Mouse (Mus musculus) gastrocnemius, postnatal 36 days (tissue): ENCODE measurements around the gene Eps15. TPM values are rescaled to one million over a fixed set of nuclear protein-coding genes. Genes with fewer than 3 reads are reported as not detected.

Experiments used
- DNase-seq, 2 experiments: peaks; one replicate each; pipeline ENCODE4 v3.0.0; 2022
- intact Hi-C: fragments of 180-260 bp; cut with DNase I; formaldehyde crosslinking; loops from one replicate; pipeline ENCODE4 v1.15.1; 2025
- long read RNA-seq, 2 experiments: library from polyadenylated mRNA; stranded (forward); transcript quantifications; one replicate each; pipeline ENCODE4 v2.0.0; 2021
- total RNA-seq, 2 experiments: library from RNA; stranded (reverse); gene quantifications; 2 replicates each; pipeline ENCODE4 v1.2.3; 2021

The Eps15 gene
- total RNA-seq, result 10 to 100 TPM; 64.4 to 65.1 TPM
- long read RNA-seq, experiment 1, full-length matches to known transcripts, result 10 of 38 reads
- long read RNA-seq, experiment 1, partial matches to known transcripts, result 1 of 38 reads
- long read RNA-seq, experiment 1, other reads (novel, unspliced or antisense), result 27 of 38 reads
- long read RNA-seq, experiment 2, full-length matches to known transcripts, result 6 of 26 reads
- long read RNA-seq, experiment 2, partial matches to known transcripts, result 11 of 26 reads
- long read RNA-seq, experiment 2, other reads (novel, unspliced or antisense), result 9 of 26 reads

DNA sequence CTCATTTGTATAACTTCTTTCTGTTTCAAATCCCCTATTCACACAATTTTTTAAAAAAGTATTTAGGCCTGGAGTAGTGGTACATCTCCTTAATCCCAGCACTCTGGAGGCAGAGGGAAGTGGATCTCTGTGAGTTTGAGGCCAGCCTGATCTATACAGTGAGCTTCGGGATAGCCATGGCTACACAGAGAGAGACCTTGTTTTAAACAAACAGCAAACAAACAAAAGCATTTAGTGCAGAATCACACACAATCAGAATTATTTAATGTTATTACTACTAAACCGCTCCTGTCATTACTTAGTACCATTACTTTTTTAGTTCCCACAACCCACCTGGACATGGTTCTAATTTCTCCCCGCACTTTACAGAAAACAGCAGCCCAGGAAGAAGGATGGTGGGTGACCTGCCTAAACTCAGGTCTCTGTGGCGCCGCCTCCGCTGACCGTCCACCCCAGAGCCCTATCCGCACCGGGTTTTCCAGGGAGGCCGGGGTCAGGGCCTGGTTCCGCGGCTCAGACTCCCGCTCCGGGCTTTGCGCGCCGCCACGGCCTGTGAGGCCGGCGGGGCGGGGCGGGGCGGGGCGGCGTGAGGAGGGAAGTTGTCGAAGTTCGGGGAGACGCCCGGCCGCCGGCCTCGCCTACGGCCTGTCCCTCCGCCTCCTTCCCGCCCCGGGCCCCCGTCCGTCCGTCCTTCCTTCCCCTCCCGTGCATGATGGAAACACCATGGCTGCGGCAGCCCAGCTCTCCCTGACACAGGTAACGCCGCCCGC is at the start of gene Eps15:
TSS of gene Eps15 (plus strand) at position 580 of the 770 bp plus-strand sequence.
- intact Hi-C loops, result no loop called here
- peak; percentile 90 to 92 for DNase-seq

DNA sequence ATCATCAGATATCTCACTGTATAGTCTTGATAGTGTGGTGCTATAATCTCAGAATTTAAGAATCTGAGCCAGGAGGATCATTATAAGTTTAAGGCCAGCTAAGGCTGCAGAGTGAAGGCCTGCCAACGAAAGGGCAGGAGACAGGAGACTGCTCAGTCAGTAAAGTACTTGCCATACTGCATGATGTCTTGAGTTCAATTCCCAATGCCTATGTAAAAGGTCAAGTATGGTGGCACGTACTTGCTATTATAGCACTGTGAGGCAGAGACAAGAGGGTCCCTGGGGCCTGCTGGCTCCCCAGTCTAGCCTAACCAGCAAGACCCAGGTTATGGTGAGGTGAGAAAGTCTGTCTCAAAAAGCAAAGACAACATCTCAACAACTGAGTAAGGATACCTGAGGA is 45.9 kb upstream of the Eps15 start, which contains the start of gene Calr4:
TSS of gene Calr4 (plus strand) at position 301 of the 400 bp plus-strand sequence.
- no peak for DNase-seq
- intact Hi-C loops, result no loop called here

DNA sequence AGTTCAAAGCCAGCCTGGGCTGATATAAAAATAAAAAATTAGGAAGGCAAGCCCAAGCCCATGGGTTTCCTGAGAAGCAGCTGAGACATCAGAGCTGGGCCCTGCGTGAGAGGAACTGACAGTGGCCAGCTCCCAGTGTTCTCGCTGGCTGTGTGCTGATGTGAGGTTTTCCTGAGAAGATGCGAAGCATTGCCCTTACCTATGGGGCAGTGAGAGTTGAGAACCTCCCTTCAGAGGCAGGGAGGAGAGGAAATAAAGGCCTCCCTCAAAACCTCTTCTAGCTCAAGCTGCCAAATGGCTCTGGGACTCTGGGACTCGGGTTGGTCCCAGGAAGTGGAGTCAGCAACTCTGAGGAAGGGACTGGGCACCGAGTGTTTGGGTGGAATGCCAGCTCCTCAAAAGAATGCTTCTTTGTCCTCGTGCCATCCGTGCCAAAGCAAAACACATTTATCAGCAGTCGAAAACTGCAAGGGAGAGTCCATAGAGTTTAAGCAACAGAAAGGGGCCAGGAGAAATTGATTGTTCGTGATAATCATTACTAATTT is 45.2 kb upstream of the Eps15 start:
- intact Hi-C loops, result no loop called here
- no peak for DNase-seq

DNA sequence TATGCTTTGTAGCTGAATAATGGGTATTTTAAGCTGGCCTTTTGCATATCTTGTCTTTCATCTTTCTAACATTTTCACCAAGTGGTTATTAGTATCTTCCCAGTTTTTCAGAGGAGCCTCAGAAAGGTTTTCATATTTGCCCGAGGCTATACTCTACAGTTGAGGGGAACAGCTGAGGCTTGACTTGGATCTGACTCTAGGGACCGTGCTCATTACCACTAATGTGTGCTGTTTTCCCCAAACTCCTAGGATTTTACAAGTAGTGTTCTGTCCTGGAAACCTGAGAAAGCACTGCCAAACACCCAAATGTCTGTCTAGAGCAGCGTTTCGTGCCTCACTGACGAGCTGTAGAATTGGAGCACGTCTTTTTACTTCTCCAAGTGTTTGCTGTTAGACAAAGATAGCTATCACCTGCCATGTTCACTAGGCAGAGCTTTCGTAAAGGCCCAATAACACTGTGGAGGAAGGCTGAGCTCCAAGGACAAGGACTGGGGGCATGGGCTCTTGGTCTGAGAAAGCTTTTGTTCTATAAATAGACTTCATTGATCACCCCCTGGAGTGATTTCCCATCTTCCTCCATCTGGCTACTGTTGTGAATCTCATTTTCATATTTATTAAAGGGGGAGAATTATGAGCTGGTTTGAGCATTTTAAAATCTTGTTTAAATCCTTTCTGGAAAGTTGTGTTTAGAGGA is 43.7 kb upstream of the Eps15 start:
- DNase-seq, result no peak
- intact Hi-C loops, result no loop called here

DNA sequence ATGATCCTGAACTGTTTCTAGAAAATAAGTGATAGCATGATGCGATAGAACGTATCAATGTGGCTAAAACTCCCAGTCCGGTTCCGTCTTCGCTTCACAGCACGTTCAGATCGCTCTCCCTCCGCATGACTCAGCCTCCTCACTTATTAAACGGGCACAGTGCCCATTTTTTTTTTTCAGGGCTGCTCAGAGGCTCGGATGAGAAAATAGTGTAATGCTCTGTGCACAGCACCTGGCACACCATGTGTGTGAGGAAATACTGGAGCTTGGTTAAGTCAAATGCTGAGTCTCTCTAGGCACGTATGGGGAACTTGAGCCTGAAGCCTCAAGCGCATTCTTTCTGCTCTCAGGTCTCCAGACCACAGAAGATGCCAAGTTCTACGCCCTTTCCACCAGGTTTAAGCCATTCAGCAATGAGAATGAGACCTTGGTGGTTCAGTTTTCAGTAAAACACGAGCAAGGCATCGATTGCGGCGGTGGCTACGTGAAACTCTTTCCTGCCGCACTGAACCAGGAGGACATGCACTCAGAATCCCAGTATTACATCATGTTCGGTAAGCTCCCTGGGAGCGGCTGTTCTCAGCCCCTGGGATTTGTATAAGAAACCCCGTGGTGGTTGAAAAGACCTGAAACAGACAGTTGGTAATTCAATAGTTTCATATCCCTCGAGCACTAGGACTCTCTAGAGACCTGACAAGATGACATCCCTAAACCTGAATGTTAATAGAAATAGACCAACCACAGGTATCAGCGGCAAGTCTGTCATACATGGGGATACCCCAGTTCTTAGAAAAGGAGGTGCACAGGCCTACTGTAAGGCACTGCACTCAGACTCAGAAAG is 41.4 kb upstream of the Eps15 start:
- intact Hi-C loops, result no loop called here
- peak in 1 of 2 experiments; percentile 38 for DNase-seq

DNA sequence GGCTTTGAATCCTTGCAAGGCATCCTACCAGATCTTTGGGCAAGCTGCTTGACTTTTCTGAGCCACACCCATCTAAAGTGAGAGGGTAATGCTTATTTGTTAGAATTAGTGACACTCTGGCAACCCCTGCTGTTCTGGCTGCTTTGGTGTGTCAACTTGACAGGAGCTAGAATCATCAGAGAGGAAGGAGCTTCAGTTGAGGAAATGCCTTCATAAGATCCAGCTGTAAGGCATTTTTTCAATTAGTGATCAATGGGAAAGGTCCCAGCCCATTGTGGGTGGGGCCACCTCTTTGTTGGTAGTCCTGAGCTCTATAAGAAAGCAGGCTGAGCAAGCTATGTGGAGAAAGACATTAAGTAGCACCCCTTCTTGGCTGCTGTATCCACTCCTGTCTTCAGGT is 38.8 kb upstream of the Eps15 start:
- intact Hi-C loops, result no loop called here
- DNase-seq, result no peak

DNA sequence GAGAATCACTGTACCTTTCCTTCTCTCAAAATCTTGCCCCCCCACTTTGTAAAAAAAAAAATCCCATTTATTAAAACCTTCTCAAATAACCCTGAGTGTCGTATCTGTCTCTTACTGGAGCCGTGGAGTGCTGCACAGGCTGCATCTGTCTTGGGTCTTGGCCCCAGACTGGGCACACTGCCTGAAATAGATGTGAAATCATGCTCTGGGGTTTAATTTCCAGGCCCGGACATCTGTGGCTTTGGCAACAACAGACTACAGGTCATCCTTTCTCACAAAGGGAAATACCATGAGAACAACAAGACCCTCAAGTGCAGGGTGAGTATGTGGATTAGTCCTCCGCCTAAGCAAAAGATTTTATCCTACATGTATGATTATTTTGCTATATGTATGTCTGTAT is 38.1 kb upstream of the Eps15 start:
- peak; percentile 47 to 79 for DNase-seq
- intact Hi-C loops, result no loop called here

DNA sequence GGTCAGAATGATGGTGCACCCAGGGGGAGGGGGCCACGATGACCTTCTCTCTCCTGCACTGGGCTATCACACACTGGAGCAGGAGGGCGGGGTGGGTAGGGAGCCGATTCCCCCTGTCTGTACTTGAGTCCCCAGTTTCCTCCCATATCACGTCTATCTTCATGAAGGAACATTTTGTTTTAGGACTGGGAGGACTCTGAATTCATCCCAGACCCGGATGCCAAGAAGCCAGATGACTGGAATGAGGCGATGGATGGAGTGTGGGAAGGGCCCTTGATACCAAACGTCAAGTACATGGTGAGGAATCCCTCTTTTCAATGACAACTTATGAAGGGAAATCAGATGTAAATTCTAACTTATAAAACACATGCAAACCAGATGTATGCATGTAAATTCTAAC is 35.6 kb upstream of the Eps15 start:
- intact Hi-C loops, result no loop called here
- DNase-seq, result no peak

DNA sequence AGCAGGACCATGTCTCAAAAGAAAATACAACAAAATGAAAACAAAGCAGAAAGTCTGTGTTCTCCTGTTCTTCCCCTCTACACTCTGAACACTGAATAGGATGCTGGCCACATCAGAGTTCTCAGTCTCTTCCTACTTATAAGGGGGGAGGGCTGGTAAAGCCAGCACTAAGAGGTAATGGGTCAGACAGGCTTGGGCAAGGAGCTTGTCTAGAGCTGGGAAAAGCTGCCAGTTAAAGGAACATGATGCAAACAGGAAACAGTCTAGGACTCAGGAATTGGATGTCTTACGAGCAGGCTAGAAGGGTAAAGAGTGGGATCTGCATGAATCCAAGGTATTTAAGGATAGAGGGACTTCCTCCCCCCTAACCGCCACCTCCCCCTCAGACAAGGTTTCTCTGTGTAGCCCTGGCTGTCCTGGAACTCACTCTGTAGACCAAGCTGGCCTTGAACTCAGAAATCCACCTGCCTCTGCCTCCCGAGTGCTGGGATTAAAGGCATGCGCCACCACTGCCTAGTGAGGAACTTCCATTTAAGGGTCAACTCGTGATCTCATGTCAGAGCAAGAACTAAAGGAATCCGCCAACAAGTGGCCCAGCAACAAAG is 35.0 kb upstream of the Eps15 start:
- intact Hi-C loops, result no loop called here

DNA sequence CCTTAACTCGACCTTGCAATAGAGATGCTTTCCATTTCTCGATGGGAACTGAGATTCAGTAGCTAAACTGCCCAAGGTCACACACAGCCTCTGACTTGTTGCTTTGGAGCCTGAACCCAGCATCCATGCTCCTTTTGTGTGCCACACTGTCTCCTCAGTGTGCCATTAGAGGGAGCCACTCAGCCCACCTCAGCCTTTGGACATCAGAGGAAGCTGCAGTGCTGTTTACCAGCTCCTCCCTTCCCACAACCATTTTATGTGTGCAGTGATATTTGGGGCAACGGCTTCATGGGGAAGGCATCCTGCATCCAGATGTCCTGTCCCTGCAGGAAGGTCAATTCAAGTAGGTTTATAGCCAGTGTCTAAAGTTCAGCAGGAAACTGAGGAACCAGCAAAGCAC is 28.5 kb upstream of the Eps15 start:
- no peak for DNase-seq
- intact Hi-C loops, result no loop called here

More for the DNA sequence above, 35.0 kb upstream of the Eps15 start:
- DNase-seq, result no peak

DNA sequence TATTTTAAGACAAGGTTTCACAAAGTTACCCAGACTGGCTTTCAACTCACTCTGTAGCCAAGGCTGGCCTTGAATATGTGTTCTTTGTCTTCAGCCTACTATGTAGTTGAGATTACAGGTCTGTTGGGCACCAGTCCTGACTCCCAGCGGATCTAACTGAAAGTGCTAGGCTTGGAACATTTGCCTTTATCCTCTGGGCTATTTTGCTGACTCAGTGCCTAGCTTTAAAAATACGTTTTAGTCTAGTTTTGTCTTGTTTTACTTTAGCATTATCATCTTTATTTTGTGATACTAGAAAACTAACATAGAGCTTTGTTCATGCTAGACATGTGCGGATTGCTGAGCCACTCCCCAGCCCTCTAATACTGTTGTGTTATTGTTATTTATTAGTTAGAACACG is 27.9 kb upstream of the Eps15 start:
- intact Hi-C loops, result no loop called here
- DNase-seq, result no peak

DNA sequence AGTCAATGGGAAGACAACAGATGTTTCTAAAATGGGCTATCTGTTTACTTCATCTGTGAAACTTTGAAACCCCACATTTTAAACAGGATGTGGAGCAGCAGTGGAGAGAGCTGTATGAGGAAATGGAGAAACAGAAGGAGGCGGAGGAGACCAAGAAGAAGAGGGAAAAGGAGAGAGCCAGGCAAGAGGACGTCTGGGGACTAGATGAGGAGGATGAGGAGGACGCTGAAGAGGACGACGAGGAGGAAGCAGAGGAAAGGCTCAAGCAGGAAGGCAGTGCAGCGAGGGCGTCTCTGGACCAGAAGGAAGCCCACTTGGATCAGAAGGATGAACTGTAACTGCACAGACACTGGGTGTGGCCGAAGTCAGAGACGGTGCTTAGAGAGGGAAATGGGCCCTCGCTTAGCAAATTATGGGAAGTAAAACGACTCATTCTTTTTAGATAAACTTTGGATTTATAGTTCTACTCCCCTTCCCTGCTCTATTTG is 26.4 kb upstream of the Eps15 start:
- DNase-seq, result peak in 1 of 2 experiments; percentile 22
- intact Hi-C loops, result no loop called here

DNA sequence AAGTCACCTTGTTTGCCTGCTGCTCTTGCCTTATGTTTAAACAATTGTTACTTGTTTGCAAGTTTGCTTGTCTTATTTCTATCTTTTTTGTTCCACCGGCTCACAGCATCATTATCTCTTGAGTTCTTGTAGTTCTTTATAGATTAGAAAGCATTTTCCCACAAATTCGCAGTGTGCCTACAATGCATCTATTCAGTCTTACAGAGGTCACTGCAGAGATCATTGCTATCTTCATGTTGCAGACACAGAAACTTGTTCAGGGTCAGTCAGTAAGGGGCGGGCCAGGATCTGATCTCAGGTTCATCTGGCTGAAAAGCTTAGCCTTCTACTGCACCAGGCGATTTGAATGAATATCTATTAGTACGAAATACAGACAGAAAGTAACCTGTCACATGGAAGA is 25.6 kb upstream of the Eps15 start:
- DNase-seq, result no peak
- intact Hi-C loops, result no loop called here

DNA sequence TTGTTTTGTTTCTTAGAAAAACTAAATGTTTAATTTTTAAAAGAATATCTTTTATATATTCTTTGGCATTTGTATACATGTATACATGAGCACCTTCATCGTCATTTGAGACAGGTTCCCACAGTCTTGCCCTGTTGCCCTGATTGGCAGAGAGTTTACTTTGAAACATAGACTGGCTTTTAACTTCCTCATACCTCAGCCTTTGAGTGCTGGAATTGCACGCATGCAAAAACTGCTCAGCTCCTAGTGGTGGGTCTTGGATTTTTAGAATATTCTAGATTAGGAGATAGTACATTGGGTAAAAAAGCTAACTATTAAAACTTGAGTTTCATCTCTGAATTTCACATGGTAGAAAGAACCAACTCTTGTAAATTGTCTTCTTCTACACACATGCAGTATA is 24.7 kb upstream of the Eps15 start:
- intact Hi-C loops, result no loop called here
- DNase-seq, result no peak

DNA sequence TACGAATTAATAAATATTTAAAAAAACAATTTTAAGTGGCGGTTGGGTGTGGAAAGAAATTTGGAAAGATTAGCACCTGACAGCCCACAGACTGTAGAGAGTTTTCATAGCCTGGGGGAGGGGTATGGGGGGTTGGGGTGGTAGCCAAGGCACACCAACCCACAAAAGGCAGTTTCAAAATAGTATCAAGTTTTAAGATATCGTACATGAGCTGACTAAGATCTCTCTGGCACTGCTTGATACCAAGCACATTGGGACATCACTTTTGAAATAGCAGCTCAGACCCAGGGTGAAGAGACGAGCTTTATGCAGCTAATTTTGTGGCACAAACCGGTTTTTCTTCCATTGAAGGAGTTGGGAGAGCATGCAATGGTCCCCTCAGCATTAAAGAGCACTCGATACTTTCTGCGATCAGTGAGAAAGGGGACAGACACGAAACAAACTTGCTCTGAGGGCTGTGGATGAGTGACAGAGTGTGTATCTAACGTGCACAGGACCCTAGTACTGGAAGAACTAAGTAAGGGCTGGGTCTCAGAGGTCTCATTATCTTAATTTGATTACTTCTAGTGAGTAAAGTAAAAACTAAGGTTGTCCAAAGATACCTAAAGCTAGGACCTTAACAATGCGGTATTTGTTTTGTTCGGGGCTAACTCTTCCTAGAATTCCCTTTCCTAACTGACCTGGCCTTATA is 24.2 kb upstream of the Eps15 start:
- no peak for DNase-seq
- intact Hi-C loops, result no loop called here

DNA sequence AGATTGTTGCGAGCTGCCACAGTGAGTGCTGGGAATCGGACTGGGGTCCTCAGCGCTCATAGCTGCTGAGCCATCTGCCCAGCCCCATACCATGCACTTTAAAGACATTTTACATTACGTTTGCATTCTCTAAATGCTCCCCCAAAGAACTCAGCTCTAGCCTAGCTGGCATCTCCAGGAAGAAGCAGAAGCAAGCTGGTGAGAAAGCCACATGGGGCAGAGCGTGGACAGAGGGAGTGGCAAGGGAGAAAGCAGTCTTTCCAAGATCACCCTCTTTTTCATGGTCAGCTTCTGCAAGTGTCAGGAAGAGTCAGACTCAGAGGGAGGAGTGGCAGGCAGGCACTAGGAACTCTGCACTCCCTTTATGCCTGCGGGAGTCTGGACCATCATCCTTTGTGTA is 23.3 kb upstream of the Eps15 start:
- DNase-seq, result no peak
- intact Hi-C loops, result no loop called here

DNA sequence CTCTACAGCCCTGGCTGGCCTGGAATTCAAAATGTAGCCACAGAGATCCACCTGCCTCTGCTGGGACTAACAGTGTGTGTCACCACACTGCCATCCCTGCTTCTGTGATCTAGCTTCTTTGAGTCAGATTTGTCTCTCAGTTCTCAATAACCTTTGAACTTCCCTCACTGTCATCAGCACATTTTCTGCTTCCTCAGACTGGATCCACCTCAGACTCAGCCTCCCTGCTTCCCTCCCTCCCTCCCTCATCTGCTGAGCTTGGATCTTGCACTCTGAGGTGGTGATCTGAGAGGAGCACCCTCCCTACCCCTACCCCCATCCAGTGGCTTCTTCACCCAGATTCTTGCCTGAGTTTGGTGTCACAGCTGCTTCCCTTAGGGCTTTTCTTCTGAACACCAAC is 22.4 kb upstream of the Eps15 start:
- intact Hi-C loops, result no loop called here
- DNase-seq, result no peak

DNA sequence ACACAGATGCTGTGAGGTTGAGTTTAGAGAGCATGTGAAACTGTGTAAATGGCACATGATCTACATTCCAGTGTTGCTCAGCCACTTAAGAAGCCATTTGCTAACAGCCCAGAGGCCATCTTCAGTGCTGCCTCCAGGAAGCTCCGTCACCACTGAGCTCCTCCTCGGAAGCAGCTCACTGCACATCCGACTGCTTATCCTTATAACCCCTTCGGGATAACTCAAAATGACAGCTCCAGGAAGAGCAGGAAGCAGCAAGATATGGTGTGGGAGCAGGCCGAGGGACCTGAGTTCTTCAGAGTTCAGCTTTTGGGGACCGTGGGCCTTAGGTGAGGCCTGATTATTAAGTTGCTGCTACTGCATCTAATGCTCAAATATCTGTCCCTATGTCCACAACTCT is 18.0 kb upstream of the Eps15 start:
- intact Hi-C loops, result no loop called here
- DNase-seq, result no peak

DNA sequence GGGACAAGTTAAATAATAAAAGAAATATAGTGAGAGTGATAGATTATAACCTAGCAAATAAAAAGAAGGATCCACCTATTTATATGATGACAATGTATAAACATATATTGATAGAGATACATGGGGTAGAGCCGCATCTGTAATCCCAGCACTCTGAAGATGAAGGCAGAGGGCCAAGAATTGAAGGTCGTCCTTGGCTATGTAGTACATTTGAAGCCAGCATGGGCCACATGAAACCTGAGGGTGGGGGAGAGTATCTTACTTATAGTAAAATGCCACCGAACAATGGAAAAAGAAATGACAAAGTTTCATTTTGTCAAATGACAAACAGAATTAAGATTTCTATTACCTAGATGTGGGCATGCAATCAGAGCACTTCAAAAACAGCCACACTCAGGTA is 14.0 kb upstream of the Eps15 start:
- intact Hi-C loops, result no loop called here
- DNase-seq, result no peak
